In genomic region chr17:83267202-83268128, GRCm38 (mm10) we compare ENCODE assay signal across 7 mouse cellular contexts. TPM values are rescaled to one million over a fixed set of nuclear protein-coding genes. Genes with fewer than 3 reads are reported as not detected.
DNase-seq lines count a peak whose midpoint lies in the region; ATAC-seq and TF ChIP-seq lines count a peak whose summit lies in the region.

No protein-coding gene starts in this region.

- H3K27ac ChIP-seq in hindbrain, postnatal 0 days = no peak overlapping the region
- peak overlapping the region; percentile 72 for H3K27ac ChIP-seq in left cerebral cortex, adult 2 months

- H3K27me3 ChIP-seq in hindbrain, postnatal 0 days (ENCODE audit: insufficient read depth, low read length) = no peaks in the 10 kb centered on the region

- H3K4me3 ChIP-seq in hindbrain, postnatal 0 days (ENCODE audit: low read length) = no peak overlapping the region
- H3K4me3 ChIP-seq in left cerebral cortex, adult 2 months = peak overlapping the region; percentile 21

- no peaks in the 10 kb centered on the region for H3K9me3 ChIP-seq in hindbrain, postnatal 0 days (ENCODE audit: low read length)

- 0 out of 2 replicates have a peak, but pooled peaks have one; percentile 3 for TF ChIP-seq CTCF in hindbrain, postnatal 0 days (IDR thresholded peaks at IDR 0.05; ENCODE audit: low read depth)
- TF ChIP-seq CTCF in left cerebral cortex, adult 2 months (IDR thresholded peaks at IDR 0.05) = no peak

- peak; percentile 81 for DNase-seq in R1 (ENCODE audit: low read depth, low spot score)
- peak; percentile 69 for DNase-seq in cerebellum, adult 9-11 months
- peak; percentile 68 to 81 for DNase-seq in frontal cortex, postnatal 14 days (ENCODE audit: low spot score in 2 of 2)
- DNase-seq in hindbrain, postnatal 0 days (ENCODE audit: low spot score) = peak; percentile 92
- DNase-seq in left cerebral cortex, adult 2 months (ENCODE audit: extremely low spot score in 1 of 2, low spot score in 2 of 2) = peak; percentile 76 to 77
- DNase-seq in lung, postnatal 4 days = peak; percentile 77 to 80
- peak; percentile 89 to 96 for DNase-seq in right cerebral cortex, postnatal 10 days (ENCODE audit: low spot score in 2 of 2)

- 42% methylated on average over 23 of the region's 23 CpGs for WGBS in hindbrain, postnatal 0 days

- ATAC-seq in hindbrain, postnatal 0 days = peak; percentile 97

- H3K9ac ChIP-seq in hindbrain, postnatal 0 days (replicated peaks; ENCODE audit: low read length) = no peak overlapping the region

- 0 out of 2 replicates have a peak, but pooled peaks cover 3% of the 10 kb centered on the region for H3K4me1 ChIP-seq in hindbrain, postnatal 0 days (ENCODE audit: insufficient read depth, low read length)

- intact Hi-C loops in left cerebral cortex, adult 2 months (cut with DNase I) = loop anchor here (1.0 to 5.0 kb wide), 2 partner anchors 465 to 592 kb away; no protein-coding TSS in a partner anchor

- peak overlapping the region; percentile 49 for H3K4me2 ChIP-seq in hindbrain, postnatal 0 days (ENCODE audit: low read depth, low read length)

- H3K36me3 ChIP-seq in hindbrain, postnatal 0 days (ENCODE audit: insufficient read depth, low read length) = no peaks in the 10 kb centered on the region

RNA-seq across cellular contexts. Expression of gene Pkdcc, which starts 52.4 kb away (rescaled TPM):
- total RNA-seq in hindbrain, postnatal 0 days (2014; rRNA removed) = 61.0 and 65.5 TPM in 2 replicates
- 3.3 and 3.8 TPM in 2 replicates for polyA plus RNA-seq in hindbrain, postnatal 0 days (2015; fragmentation: Nextera tagmentation; extraction: Ambion mirVana)
- 10 to 100 TPM; 13.6 to 15.1 TPM for total RNA-seq in left cerebral cortex, adult 2 months (2021)
